Mouse (Mus musculus) mature B cell (primary cell): ENCODE data around the gene Atad5.
"Not testable (repeated sequence)": the region's sequence is repeated elsewhere in the genome, so short reads cannot be mapped to it uniquely, and the experiment has no call there.

ENCODE experiments used
- in situ Hi-C: fragments of 300-500 bp; cut with MboI; formaldehyde crosslinking; loops from 2 replicates; pipeline ENCODE4 v1.14.3; 2019

Atad5 gene

GRCm38 (mm10) chr11:80088917-80089816 lies at the start of gene Atad5:
Gene Atad5 (plus strand): TSS chr11:80089400.
- in situ Hi-C loops: no loop called here

GRCm38 (mm10) chr11:80042615-80043418 lies 46.4 kb upstream of the Atad5 start:
- in situ Hi-C loops: no loop called here

- in situ Hi-C loops: no loop called here
Measured at GRCm38 (mm10) chr11:80043419-80043817, 45.8 kb upstream of the Atad5 start.

GRCm38 (mm10) chr11:80046856-80047255 lies 42.3 kb upstream of the Atad5 start:
- in situ Hi-C loops: no loop called here

- in situ Hi-C loops: no loop called here
Measured at GRCm38 (mm10) chr11:80050088-80050487, 39.1 kb upstream of the Atad5 start.

- in situ Hi-C loops: no loop called here
Measured at GRCm38 (mm10) chr11:80052456-80052855, 36.7 kb upstream of the Atad5 start.

- in situ Hi-C loops: no loop called here
Measured at GRCm38 (mm10) chr11:80053171-80053570, 36.0 kb upstream of the Atad5 start.

- in situ Hi-C loops: no loop called here
Measured at GRCm38 (mm10) chr11:80054659-80055058, 34.5 kb upstream of the Atad5 start.

GRCm38 (mm10) chr11:80056141-80056540 lies 33.1 kb upstream of the Atad5 start:
- in situ Hi-C loops: no loop called here

GRCm38 (mm10) chr11:80062159-80062558 lies 27.0 kb upstream of the Atad5 start:
- in situ Hi-C loops: no loop called here

- in situ Hi-C loops: not testable (repeated sequence)
Measured at GRCm38 (mm10) chr11:80066373-80066772, 22.8 kb upstream of the Atad5 start.

- in situ Hi-C loops: no loop called here
Measured at GRCm38 (mm10) chr11:80067558-80067957, 21.6 kb upstream of the Atad5 start.

GRCm38 (mm10) chr11:80069815-80070214 lies 19.4 kb upstream of the Atad5 start:
- in situ Hi-C loops: no loop called here

GRCm38 (mm10) chr11:80071039-80071438 lies 18.2 kb upstream of the Atad5 start:
- in situ Hi-C loops: no loop called here

- in situ Hi-C loops: no loop called here
Measured at GRCm38 (mm10) chr11:80072365-80072764, 16.8 kb upstream of the Atad5 start.

GRCm38 (mm10) chr11:80075608-80076277 lies 13.5 kb upstream of the Atad5 start:
- in situ Hi-C loops: no loop called here

GRCm38 (mm10) chr11:80077784-80078545 lies 11.2 kb upstream of the Atad5 start:
- in situ Hi-C loops: no loop called here

- in situ Hi-C loops: no loop called here
Measured at GRCm38 (mm10) chr11:80078831-80079230, 10.4 kb upstream of the Atad5 start.

GRCm38 (mm10) chr11:80079751-80080150 lies 9.4 kb upstream of the Atad5 start:
- in situ Hi-C loops: no loop called here

- in situ Hi-C loops: no loop called here
Measured at GRCm38 (mm10) chr11:80080381-80080825, 8.8 kb upstream of the Atad5 start.
